In genomic region chr3:123093640-123094361, GRCm38 (mm10) we compare ENCODE assay signal across 11 mouse cellular contexts. TPM values are rescaled to one million over a fixed set of nuclear protein-coding genes. Genes with fewer than 3 reads are reported as not detected.
DNase-seq lines count a peak whose midpoint lies in the region; ATAC-seq and TF ChIP-seq lines count a peak whose summit lies in the region.
"Had no signal": no experiment of that assay in that cellular context is flagged by ENCODE, and none has a peak within 500 bp of the region (broad histone marks: within the 10 kb centered on the region; RNA-seq: fewer than 3 reads in every experiment).

No protein-coding gene starts in this region.

- H3K4me3 ChIP-seq in kidney, adult 2 months (ENCODE audit: insufficient read depth, low read depth, low read length): peak overlapping the region; percentile 44
- H3K4me3 ChIP-seq in embryonic facial prominence, embryonic 13.5 days: no peak overlapping the region
- H3K4me3 ChIP-seq in liver, embryonic 12.5 days: no peak overlapping the region

- DNase-seq in kidney, adult 2 months: peak; percentile 63
- DNase-seq in kidney, postnatal 25 days: no peak
- DNase-seq in Patski (ENCODE audit: low read depth, low spot score): peak; percentile 91
- DNase-seq in left cerebral cortex, adult 11 months (ENCODE audit: low spot score): no peak
- no peak for DNase-seq in left cerebral cortex, adult 9 months (ENCODE audit: low spot score in 2 of 2)
- DNase-seq: adrenal gland, adult 8-10 months; cerebellum, adult 2 months; lung, adult 18-20 months; spleen, adult 18-20 months had no signal

- no peak overlapping the region for H3K9ac ChIP-seq in embryonic facial prominence, embryonic 13.5 days
- no peak overlapping the region for H3K9ac ChIP-seq in liver, embryonic 12.5 days

- H3K27me3 ChIP-seq in kidney, adult 2 months (replicated peaks; ENCODE audit: control insufficient read depth, insufficient read depth, low read length): no peaks in the 10 kb centered on the region
- no peaks in the 10 kb centered on the region for H3K27me3 ChIP-seq in Patski
- H3K27me3 ChIP-seq in embryonic facial prominence, embryonic 13.5 days: no peaks in the 10 kb centered on the region
- H3K27me3 ChIP-seq in liver, embryonic 12.5 days (replicated peaks): no peaks in the 10 kb centered on the region

- WGBS in kidney, adult 2 months: 20% methylated on average over 11 of the region's 11 CpGs
- WGBS in embryonic facial prominence, embryonic 13.5 days: 73% methylated on average over 11 of the region's 11 CpGs
- WGBS in liver, embryonic 12.5 days (ENCODE audit: insufficient replicate concordance): 67% methylated on average over 11 of the region's 11 CpGs

- no peaks in the 10 kb centered on the region for H3K9me3 ChIP-seq in embryonic facial prominence, embryonic 13.5 days
- no peaks in the 10 kb centered on the region for H3K9me3 ChIP-seq in liver, embryonic 12.5 days (replicated peaks)

- H3K4me2 ChIP-seq in embryonic facial prominence, embryonic 13.5 days: peak overlapping the region; percentile 24; the same call in 1 of the 2 replicates
- 0 out of 2 replicates have a peak overlapping the region, but pooled peaks have one; percentile 10 for H3K4me2 ChIP-seq in liver, embryonic 12.5 days

- H3K4me1 ChIP-seq in kidney, adult 2 months (ENCODE audit: control insufficient read depth, insufficient read depth, low read length): peaks cover 12% of the 10 kb centered on the region; the same call in 1 of the 2 replicates
- peaks cover 17% of the 10 kb centered on the region for H3K4me1 ChIP-seq in embryonic facial prominence, embryonic 13.5 days
- 0 out of 2 replicates have a peak, but pooled peaks cover 5% of the 10 kb centered on the region for H3K4me1 ChIP-seq in liver, embryonic 12.5 days

- CTCF ChIA-PET in Patski (lab: Charles Lee): interaction anchor here (0.7 to 3.9 kb wide), 17 partner anchors 9 to 147 kb away, joined by 3 to 20 read pairs (median 4); partner anchors contain the start of gene Usp53

- ATAC-seq in Patski: peak; percentile 95
- ATAC-seq in embryonic facial prominence, embryonic 13.5 days (ENCODE audit: insufficient number of reproducible peaks, insufficient read depth, low FRiP score, low TSS enrichment, low read depth): no peak
- no peak for ATAC-seq in liver, embryonic 12.5 days

- no peak for TF ChIP-seq POLR2A in kidney, adult 2 months (IDR thresholded peaks at IDR 0.05; ENCODE audit: low read depth, low read length)

- TF ChIP-seq CTCF in kidney, adult 2 months (conservative IDR thresholded peaks at IDR 0.05; ENCODE audit: insufficient read depth, insufficient read length, low read depth, low read length): no peak
- no peak for TF ChIP-seq CTCF in Patski (IDR thresholded peaks at IDR 0.05)

- POLR2A ChIA-PET in Patski (lab: Charles Lee): interaction anchor here (0.6 to 2.9 kb wide), 8 partner anchors 14 to 499 kb away, joined by 3 to 14 read pairs (median 4); no protein-coding TSS in a partner anchor

- no peaks in the 10 kb centered on the region for H3K36me3 ChIP-seq in kidney, adult 2 months (ENCODE audit: control insufficient read depth, insufficient read depth, low read length)
- no peaks in the 10 kb centered on the region for H3K36me3 ChIP-seq in embryonic facial prominence, embryonic 13.5 days
- no peaks in the 10 kb centered on the region for H3K36me3 ChIP-seq in liver, embryonic 12.5 days

- H3K27ac ChIP-seq in kidney, adult 2 months (ENCODE audit: insufficient read depth, low read depth, low read length): peak overlapping the region; percentile 57
- no peak overlapping the region; the same call in 1 of the 2 replicates for H3K27ac ChIP-seq in embryonic facial prominence, embryonic 13.5 days
- 0 out of 2 replicates have a peak overlapping the region, but pooled peaks have one; percentile 14 for H3K27ac ChIP-seq in liver, embryonic 12.5 days

- in situ Hi-C loops in Patski (cut with MboI; ENCODE audit: low pct_unique_long_range_greater_than_20kb): no loop called here

RNA-seq across cellular contexts. Expression of gene Myoz2, which starts 59.0 kb away (rescaled TPM):
- 3.8 TPM in 1 of 2 replicates, not detected in the other for polyA plus RNA-seq in kidney, adult 2 months (2012; rRNA removed)
- 0.08 TPM for polyA plus RNA-seq in Patski (2021)
- polyA plus RNA-seq in embryonic facial prominence, embryonic 13.5 days (2015; fragmentation: Nextera tagmentation; extraction: Ambion mirVana): 1.5 and 1.9 TPM in 2 replicates
- polyA plus RNA-seq in liver, embryonic 12.5 days (2016; fragmentation: Nextera tagmentation; extraction: Ambion mirVana): 0.15 and 0.28 TPM in 2 replicates

Comparison
In these comparisons a context has a peak if more than half of its experiments do, and no peak if none do; other contexts are left out.
1. DNase-seq: peak in kidney, adult 2 months (single experiment) and Patski (single experiment); none in kidney, postnatal 25 days (0 of 2), left cerebral cortex, adult 11 months (single experiment) and left cerebral cortex, adult 9 months (0 of 2).